Mouse (Mus musculus): Measurements from ENCODE around the gene Coro2b. TPM values are rescaled to one million over a fixed set of nuclear protein-coding genes. Genes with fewer than 3 reads are reported as not detected.

The Coro2b gene
- 1.4 and 1.9 TPM in 2 replicates for polyA plus RNA-seq (2015; fragmentation: Nextera tagmentation; extraction: Ambion mirVana)

- H3K27me3 ChIP-seq (ENCODE audit: control insufficient read depth, insufficient read depth, low read depth, low read length): peaks cover 27% of the 10 kb centered on the region
- WGBS (ENCODE audit: insufficient replicate concordance): 2% methylated on average over 73 of the region's 74 CpGs
- peaks cover 3% of the 10 kb centered on the region; the same call in 1 of the 2 replicates for H3K4me1 ChIP-seq (ENCODE audit: control insufficient read depth, low read depth, low read length)
- H3K9ac ChIP-seq (ENCODE audit: low read depth, low read length): no peak within 1 kb of the TSS; the same call in 1 of the 2 replicates
- no peaks in the 10 kb centered on the region for H3K9me3 ChIP-seq (replicated peaks; ENCODE audit: control insufficient read depth, low read length)
- H3K36me3 ChIP-seq (ENCODE audit: control insufficient read depth, insufficient read depth): no peaks in the 10 kb centered on the region
- no peak within 1 kb of the TSS for H3K27ac ChIP-seq (ENCODE audit: low read length)
- peak within 1 kb of the TSS; percentile 49 for H3K4me3 ChIP-seq (ENCODE audit: low read depth, low read length)
- 0 out of 2 replicates have a peak, but pooled peaks have one; percentile 11 for ATAC-seq (ENCODE audit: low read depth)
- H3K4me2 ChIP-seq (ENCODE audit: low read depth, low read length): peak within 1 kb of the TSS; percentile 55
Observed at GRCm38 (mm10) chr9:62536655-62537631, at the start of gene Coro2b. Gene Coro2b (minus strand): TSS chr9:62537044.

- Histone ChIP-seq H3K36me3 (ENCODE audit: control insufficient read depth, insufficient read depth) (no peaks in the 10 kb centered on the region), H3K4me1 (ENCODE audit: control insufficient read depth, low read depth, low read length) (no peaks in the 10 kb centered on the region), H3K9me3 (replicated peaks; ENCODE audit: control insufficient read depth, low read length) (no peaks in the 10 kb centered on the region), H3K27ac (ENCODE audit: low read length) (no peak overlapping the region), H3K4me3 (ENCODE audit: low read depth, low read length) (no peak overlapping the region), H3K9ac (ENCODE audit: low read depth, low read length) (no peak overlapping the region), H3K27me3 (ENCODE audit: control insufficient read depth, insufficient read depth, low read depth, low read length) (no peaks in the 10 kb centered on the region), H3K4me2 (ENCODE audit: low read depth, low read length) (no peak overlapping the region)
- no peak for ATAC-seq (ENCODE audit: low read depth)
- 27% methylated on average over 1 of the region's 1 CpGs for WGBS (ENCODE audit: insufficient replicate concordance)
Observed at GRCm38 (mm10) chr9:62577558-62577957, 40.7 kb upstream of the Coro2b start.

- H3K27ac ChIP-seq (ENCODE audit: low read length): no peak overlapping the region
- no peaks in the 10 kb centered on the region for H3K4me1 ChIP-seq (ENCODE audit: control insufficient read depth, low read depth, low read length)
- H3K36me3 ChIP-seq (ENCODE audit: control insufficient read depth, insufficient read depth): no peaks in the 10 kb centered on the region
- no peaks in the 10 kb centered on the region for H3K9me3 ChIP-seq (replicated peaks; ENCODE audit: control insufficient read depth, low read length)
- H3K27me3 ChIP-seq (ENCODE audit: control insufficient read depth, insufficient read depth, low read depth, low read length): no peaks in the 10 kb centered on the region
- no peak overlapping the region for H3K9ac ChIP-seq (ENCODE audit: low read depth, low read length)
- H3K4me3 ChIP-seq (ENCODE audit: low read depth, low read length): no peak overlapping the region
- no peak for ATAC-seq (ENCODE audit: low read depth)
- 67% methylated on average over 6 of the region's 6 CpGs for WGBS (ENCODE audit: insufficient replicate concordance)
- no peak overlapping the region for H3K4me2 ChIP-seq (ENCODE audit: low read depth, low read length)
Observed at GRCm38 (mm10) chr9:62569121-62569520, 32.3 kb upstream of the Coro2b start.

DNA sequence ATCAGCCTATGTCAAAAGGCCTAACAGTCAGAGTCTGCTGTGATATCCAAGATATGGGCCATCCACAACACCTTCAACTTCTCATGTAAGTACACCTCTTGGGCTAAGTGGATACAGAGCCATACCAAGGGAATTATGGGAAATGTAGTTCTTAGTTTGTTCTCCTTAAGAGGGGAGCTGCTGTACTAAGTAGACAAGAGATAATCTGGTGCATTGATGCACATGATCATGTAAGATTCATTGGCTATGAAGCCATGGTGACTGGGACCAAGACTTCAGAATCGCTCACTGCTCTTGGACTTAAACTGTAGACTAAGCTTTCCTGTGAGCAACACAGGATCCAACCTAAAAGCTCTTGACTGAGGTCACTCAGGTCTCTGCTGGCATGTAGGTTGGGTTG lies 31.0 kb upstream of the Coro2b start:
- Histone ChIP-seq H3K9ac (ENCODE audit: low read depth, low read length) (no peak overlapping the region), H3K4me3 (ENCODE audit: low read depth, low read length) (no peak overlapping the region), H3K9me3 (replicated peaks; ENCODE audit: control insufficient read depth, low read length) (no peaks in the 10 kb centered on the region), H3K27ac (ENCODE audit: low read length) (no peak overlapping the region), H3K27me3 (ENCODE audit: control insufficient read depth, insufficient read depth, low read depth, low read length) (no peaks in the 10 kb centered on the region), H3K36me3 (ENCODE audit: control insufficient read depth, insufficient read depth) (no peaks in the 10 kb centered on the region), H3K4me2 (ENCODE audit: low read depth, low read length) (no peak overlapping the region), H3K4me1 (ENCODE audit: control insufficient read depth, low read depth, low read length) (no peaks in the 10 kb centered on the region)
- no peak for ATAC-seq (ENCODE audit: low read depth)
- 72% methylated on average over 1 of the region's 1 CpGs for WGBS (ENCODE audit: insufficient replicate concordance)

GRCm38 (mm10) chr9:62562236-62562635 lies 25.4 kb upstream of the Coro2b start:
- Histone ChIP-seq H3K36me3 (ENCODE audit: control insufficient read depth, insufficient read depth) (no peaks in the 10 kb centered on the region), H3K4me2 (ENCODE audit: low read depth, low read length) (no peak overlapping the region), H3K9ac (ENCODE audit: low read depth, low read length) (no peak overlapping the region), H3K4me3 (ENCODE audit: low read depth, low read length) (no peak overlapping the region), H3K27ac (ENCODE audit: low read length) (no peak overlapping the region), H3K4me1 (ENCODE audit: control insufficient read depth, low read depth, low read length) (no peaks in the 10 kb centered on the region), H3K9me3 (replicated peaks; ENCODE audit: control insufficient read depth, low read length) (no peaks in the 10 kb centered on the region), H3K27me3 (ENCODE audit: control insufficient read depth, insufficient read depth, low read depth, low read length) (no peaks in the 10 kb centered on the region)
- no peak for ATAC-seq (ENCODE audit: low read depth)
- 62% methylated on average over 6 of the region's 6 CpGs for WGBS (ENCODE audit: insufficient replicate concordance)

- ATAC-seq (ENCODE audit: low read depth): no peak
- H3K9me3 ChIP-seq (replicated peaks; ENCODE audit: control insufficient read depth, low read length): no peaks in the 10 kb centered on the region
- H3K27ac ChIP-seq (ENCODE audit: low read length): no peak overlapping the region
- H3K4me3 ChIP-seq (ENCODE audit: low read depth, low read length): no peak overlapping the region
- H3K4me1 ChIP-seq (ENCODE audit: control insufficient read depth, low read depth, low read length): no peaks in the 10 kb centered on the region
- 71% methylated on average over 4 of the region's 4 CpGs for WGBS (ENCODE audit: insufficient replicate concordance)
- no peaks in the 10 kb centered on the region for H3K27me3 ChIP-seq (ENCODE audit: control insufficient read depth, insufficient read depth, low read depth, low read length)
- no peaks in the 10 kb centered on the region for H3K36me3 ChIP-seq (ENCODE audit: control insufficient read depth, insufficient read depth)
- no peak overlapping the region for H3K4me2 ChIP-seq (ENCODE audit: low read depth, low read length)
- no peak overlapping the region for H3K9ac ChIP-seq (ENCODE audit: low read depth, low read length)
Observed at GRCm38 (mm10) chr9:62560432-62560831, 23.6 kb upstream of the Coro2b start.

DNA sequence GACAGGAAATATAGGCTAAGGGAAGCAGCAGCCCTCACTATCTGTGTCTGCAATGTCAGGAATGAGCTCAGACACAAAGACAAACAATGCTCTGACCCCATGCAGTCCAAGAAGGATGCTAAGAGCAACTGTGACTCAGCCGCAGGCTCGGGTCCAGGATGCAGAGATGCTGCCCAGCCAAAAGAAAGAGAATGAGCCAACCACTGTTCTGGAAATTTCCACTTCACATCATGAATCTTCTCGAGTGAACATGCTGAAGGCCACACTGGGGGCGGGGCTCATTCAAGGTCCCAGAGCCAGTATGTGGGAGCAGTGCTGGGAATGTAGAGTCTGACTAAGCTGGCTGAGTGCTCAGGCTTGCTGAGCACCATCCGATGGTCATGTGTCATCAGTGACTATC lies 23.2 kb upstream of the Coro2b start:
- H3K27me3 ChIP-seq (ENCODE audit: control insufficient read depth, insufficient read depth, low read depth, low read length): no peaks in the 10 kb centered on the region
- no peaks in the 10 kb centered on the region for H3K4me1 ChIP-seq (ENCODE audit: control insufficient read depth, low read depth, low read length)
- H3K9me3 ChIP-seq (replicated peaks; ENCODE audit: control insufficient read depth, low read length): no peaks in the 10 kb centered on the region
- H3K4me3 ChIP-seq (ENCODE audit: low read depth, low read length): no peak overlapping the region
- ATAC-seq (ENCODE audit: low read depth): no peak
- no peak overlapping the region for H3K4me2 ChIP-seq (ENCODE audit: low read depth, low read length)
- 31% methylated on average over 5 of the region's 5 CpGs for WGBS (ENCODE audit: insufficient replicate concordance)
- no peaks in the 10 kb centered on the region for H3K36me3 ChIP-seq (ENCODE audit: control insufficient read depth, insufficient read depth)
- H3K9ac ChIP-seq (ENCODE audit: low read depth, low read length): no peak overlapping the region
- H3K27ac ChIP-seq (ENCODE audit: low read length): no peak overlapping the region

- Histone ChIP-seq H3K27me3 (ENCODE audit: control insufficient read depth, insufficient read depth, low read depth, low read length) (no peaks in the 10 kb centered on the region), H3K4me3 (ENCODE audit: low read depth, low read length) (no peak overlapping the region), H3K27ac (ENCODE audit: low read length) (no peak overlapping the region), H3K9ac (ENCODE audit: low read depth, low read length) (no peak overlapping the region), H3K36me3 (ENCODE audit: control insufficient read depth, insufficient read depth) (no peaks in the 10 kb centered on the region), H3K4me1 (ENCODE audit: control insufficient read depth, low read depth, low read length) (no peaks in the 10 kb centered on the region), H3K9me3 (replicated peaks; ENCODE audit: control insufficient read depth, low read length) (no peaks in the 10 kb centered on the region), H3K4me2 (ENCODE audit: low read depth, low read length) (no peak overlapping the region)
- ATAC-seq (ENCODE audit: low read depth): no peak
- WGBS (ENCODE audit: insufficient replicate concordance): 51% methylated on average over 3 of the region's 3 CpGs
Observed at GRCm38 (mm10) chr9:62559446-62559845, 22.6 kb upstream of the Coro2b start.

- no peak for ATAC-seq (ENCODE audit: low read depth)
- no peak overlapping the region for H3K4me2 ChIP-seq (ENCODE audit: low read depth, low read length)
- no peaks in the 10 kb centered on the region for H3K9me3 ChIP-seq (replicated peaks; ENCODE audit: control insufficient read depth, low read length)
- no peaks in the 10 kb centered on the region for H3K4me1 ChIP-seq (ENCODE audit: control insufficient read depth, low read depth, low read length)
- H3K9ac ChIP-seq (ENCODE audit: low read depth, low read length): no peak overlapping the region
- 70% methylated on average over 8 of the region's 8 CpGs for WGBS (ENCODE audit: insufficient replicate concordance)
- no peaks in the 10 kb centered on the region for H3K36me3 ChIP-seq (ENCODE audit: control insufficient read depth, insufficient read depth)
- no peak overlapping the region for H3K4me3 ChIP-seq (ENCODE audit: low read depth, low read length)
- H3K27me3 ChIP-seq (ENCODE audit: control insufficient read depth, insufficient read depth, low read depth, low read length): no peaks in the 10 kb centered on the region
- H3K27ac ChIP-seq (ENCODE audit: low read length): no peak overlapping the region
Observed at GRCm38 (mm10) chr9:62558058-62558457, 21.2 kb upstream of the Coro2b start.
